Mouse (Mus musculus): ENCODE data around the gene Rhbdf2. TPM values are rescaled to one million over a fixed set of nuclear protein-coding genes. Genes with fewer than 3 reads are reported as not detected.

Rhbdf2 gene
- polyA plus RNA-seq, 1 experiment = 1.8 TPM

- H3K27me3 ChIP-seq (ENCODE audit: control insufficient read depth) = no peaks in the 10 kb centered on the region
- peak overlapping the region; percentile 80 for H3K4me3 ChIP-seq (replicated peaks)
- H3K9me3 ChIP-seq (ENCODE audit: control insufficient read depth, low read length) = no peaks in the 10 kb centered on the region
- H3K36me3 ChIP-seq (ENCODE audit: control insufficient read depth) = peaks cover 33% of the 10 kb centered on the region
- TF ChIP-seq GATA1 (IDR thresholded peaks at IDR 0.05; ENCODE audit: low read length) (no peak), TAL1 (IDR thresholded peaks at IDR 0.05; ENCODE audit: low read length) (no peak)
- peaks cover 89% of the 10 kb centered on the region for H3K4me1 ChIP-seq (ENCODE audit: control insufficient read depth)
These were observed 3.3 kb downstream of the Rhbdf2 start for GRCm38 (mm10) chr11:116623281-116624124.

- peaks cover 97% of the 10 kb centered on the region for H3K4me1 ChIP-seq (ENCODE audit: control insufficient read depth)
- peak overlapping the region; percentile 80 for H3K4me3 ChIP-seq (replicated peaks)
These were observed 5.5 kb downstream of the Rhbdf2 start for GRCm38 (mm10) chr11:116621258-116621704.

GRCm38 (mm10) chr11:116620559-116621253 is 6.1 kb downstream of the Rhbdf2 start:
- peaks cover 100% of the 10 kb centered on the region for H3K4me1 ChIP-seq (ENCODE audit: control insufficient read depth)
- H3K4me3 ChIP-seq (replicated peaks) = peak overlapping the region; percentile 80

More at GRCm38 (mm10) chr11:116621258-116621704, 5.5 kb downstream of the Rhbdf2 start:
- no peak for TF ChIP-seq TAL1 (IDR thresholded peaks at IDR 0.05; ENCODE audit: low read length)
- TF ChIP-seq GATA1 (IDR thresholded peaks at IDR 0.05; ENCODE audit: low read length) = no peak
- no peaks in the 10 kb centered on the region for H3K27me3 ChIP-seq (ENCODE audit: control insufficient read depth)
- no peaks in the 10 kb centered on the region for H3K9me3 ChIP-seq (ENCODE audit: control insufficient read depth, low read length)
- peaks cover 51% of the 10 kb centered on the region for H3K36me3 ChIP-seq (ENCODE audit: control insufficient read depth)

DNA sequence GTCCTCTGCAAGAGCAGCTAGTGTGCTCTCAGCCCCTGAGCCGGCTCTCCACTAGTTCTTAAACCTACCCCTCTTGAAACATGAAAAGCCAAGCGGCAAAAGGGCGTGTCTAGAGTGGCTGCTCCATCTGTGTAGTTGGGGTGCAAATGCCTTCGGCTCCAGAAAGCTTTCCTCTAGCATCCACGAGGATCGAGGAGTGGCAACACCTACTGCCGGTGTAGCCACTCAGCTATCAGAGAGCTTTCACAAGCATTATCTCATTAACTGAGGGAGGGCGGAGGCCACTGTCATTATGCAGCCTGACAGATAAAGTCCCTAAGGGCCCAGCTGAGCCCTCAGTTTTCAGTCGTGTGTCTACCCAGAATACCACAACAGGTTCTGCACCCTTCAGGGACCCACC is 6.7 kb downstream of the Rhbdf2 start:
- Histone ChIP-seq H3K4me1 (ENCODE audit: control insufficient read depth) (peaks cover 100% of the 10 kb centered on the region), H3K9me3 (ENCODE audit: control insufficient read depth, low read length) (no peaks in the 10 kb centered on the region), H3K36me3 (ENCODE audit: control insufficient read depth) (peaks cover 51% of the 10 kb centered on the region), H3K4me3 (replicated peaks) (peak overlapping the region; percentile 80), H3K27me3 (ENCODE audit: control insufficient read depth) (no peaks in the 10 kb centered on the region)
- TF ChIP-seq GATA1 (IDR thresholded peaks at IDR 0.05; ENCODE audit: low read length) (peak; percentile 74), TAL1 (IDR thresholded peaks at IDR 0.05; ENCODE audit: low read length) (peak; percentile 44)

More at GRCm38 (mm10) chr11:116620559-116621253, 6.1 kb downstream of the Rhbdf2 start:
- H3K27me3 ChIP-seq (ENCODE audit: control insufficient read depth) = no peaks in the 10 kb centered on the region
- peaks cover 51% of the 10 kb centered on the region for H3K36me3 ChIP-seq (ENCODE audit: control insufficient read depth)
- TF ChIP-seq GATA1 (IDR thresholded peaks at IDR 0.05; ENCODE audit: low read length) = no peak
- no peak for TF ChIP-seq TAL1 (IDR thresholded peaks at IDR 0.05; ENCODE audit: low read length)
- no peaks in the 10 kb centered on the region for H3K9me3 ChIP-seq (ENCODE audit: control insufficient read depth, low read length)

DNA sequence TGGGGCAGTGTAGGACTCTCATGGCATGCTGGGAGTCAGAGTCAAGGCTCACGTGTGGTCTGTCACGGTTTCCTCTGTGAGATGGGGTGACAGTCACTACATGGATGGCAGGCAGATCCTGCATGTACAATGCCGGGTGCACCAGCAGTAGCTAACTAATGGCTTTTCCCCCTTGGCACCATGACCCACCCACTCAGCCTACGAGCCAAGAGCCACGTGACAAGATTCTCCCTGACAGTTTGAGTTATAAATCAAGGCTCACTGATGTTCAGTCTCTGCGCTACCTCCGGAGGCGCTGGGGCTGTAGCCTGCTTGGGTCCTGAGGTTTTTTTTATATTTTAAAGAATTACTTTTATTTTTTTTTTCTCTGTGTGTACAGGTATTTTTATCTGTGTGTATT is 7.3 kb downstream of the Rhbdf2 start:
- H3K4me3 ChIP-seq (replicated peaks) = peak overlapping the region; percentile 80
- TF ChIP-seq TAL1 (IDR thresholded peaks at IDR 0.05; ENCODE audit: low read length) (no peak), GATA1 (IDR thresholded peaks at IDR 0.05; ENCODE audit: low read length) (no peak)
- peaks cover 100% of the 10 kb centered on the region for H3K4me1 ChIP-seq (ENCODE audit: control insufficient read depth)
- no peaks in the 10 kb centered on the region for H3K9me3 ChIP-seq (ENCODE audit: control insufficient read depth, low read length)
- H3K27me3 ChIP-seq (ENCODE audit: control insufficient read depth) = no peaks in the 10 kb centered on the region
- peaks cover 56% of the 10 kb centered on the region for H3K36me3 ChIP-seq (ENCODE audit: control insufficient read depth)

GRCm38 (mm10) chr11:116619156-116619555 is 7.7 kb downstream of the Rhbdf2 start:
- no peaks in the 10 kb centered on the region for H3K9me3 ChIP-seq (ENCODE audit: control insufficient read depth, low read length)
- TF ChIP-seq TAL1 (IDR thresholded peaks at IDR 0.05; ENCODE audit: low read length) (no peak), GATA1 (IDR thresholded peaks at IDR 0.05; ENCODE audit: low read length) (no peak)
- H3K4me3 ChIP-seq (replicated peaks) = peak overlapping the region; percentile 80
- peaks cover 59% of the 10 kb centered on the region for H3K36me3 ChIP-seq (ENCODE audit: control insufficient read depth)
- no peaks in the 10 kb centered on the region for H3K27me3 ChIP-seq (ENCODE audit: control insufficient read depth)
- H3K4me1 ChIP-seq (ENCODE audit: control insufficient read depth) = peaks cover 100% of the 10 kb centered on the region

GRCm38 (mm10) chr11:116618666-116619065 is 8.2 kb downstream of the Rhbdf2 start:
- TF ChIP-seq GATA1 (IDR thresholded peaks at IDR 0.05; ENCODE audit: low read length) (no peak), TAL1 (IDR thresholded peaks at IDR 0.05; ENCODE audit: low read length) (no peak)
- Histone ChIP-seq H3K27me3 (ENCODE audit: control insufficient read depth) (no peaks in the 10 kb centered on the region), H3K9me3 (ENCODE audit: control insufficient read depth, low read length) (no peaks in the 10 kb centered on the region), H3K4me1 (ENCODE audit: control insufficient read depth) (peaks cover 100% of the 10 kb centered on the region), H3K36me3 (ENCODE audit: control insufficient read depth) (peaks cover 63% of the 10 kb centered on the region), H3K4me3 (replicated peaks) (no peak overlapping the region)

DNA sequence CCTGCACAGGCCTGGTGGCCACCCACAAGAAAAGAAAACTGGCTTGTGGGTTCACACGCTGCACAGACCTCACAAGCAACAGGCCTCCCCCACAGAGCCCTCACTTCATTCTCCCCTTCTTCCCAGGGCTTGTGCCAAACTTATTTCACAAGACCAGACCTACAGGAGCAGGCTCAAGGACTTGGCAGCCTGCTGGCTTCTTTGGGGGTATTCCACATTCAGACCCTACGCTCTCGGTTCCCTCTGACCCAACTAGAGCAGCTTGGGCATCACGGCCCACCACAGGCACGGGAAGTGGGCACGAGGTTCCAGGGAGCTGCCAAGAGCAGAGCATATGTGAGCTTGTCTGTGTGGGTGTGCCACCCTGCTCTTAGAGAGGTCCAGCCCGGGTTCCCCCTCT is 9.2 kb downstream of the Rhbdf2 start:
- Histone ChIP-seq H3K4me1 (ENCODE audit: control insufficient read depth) (peaks cover 100% of the 10 kb centered on the region), H3K27me3 (ENCODE audit: control insufficient read depth) (no peaks in the 10 kb centered on the region), H3K4me3 (replicated peaks) (no peak overlapping the region), H3K9me3 (ENCODE audit: control insufficient read depth, low read length) (no peaks in the 10 kb centered on the region), H3K36me3 (ENCODE audit: control insufficient read depth) (peaks cover 73% of the 10 kb centered on the region)
- TF ChIP-seq GATA1 (IDR thresholded peaks at IDR 0.05; ENCODE audit: low read length) (no peak), TAL1 (IDR thresholded peaks at IDR 0.05; ENCODE audit: low read length) (no peak)
